Mouse (Mus musculus) G1E (cell line): Measurements from ENCODE around the gene Pex3.

Experiments
- CTCF ChIP-seq: IDR thresholded peaks from 2 replicates; pipeline ENCODE4 v1.5.1; 2012; ENCODE audit warnings: low read depth, low read length, inconsistent platforms, mixed read lengths
- GATA1 ChIP-seq: IDR thresholded peaks from 2 replicates; pipeline ENCODE4 v1.6.1; 2012; ENCODE audit warnings: borderline replicate concordance, low read length, inconsistent platforms, mixed read lengths
- POLR2AphosphoS5 ChIP-seq: IDR thresholded peaks from 2 replicates; pipeline ENCODE4 v1.6.1; 2012; ENCODE audit warnings: low read depth, low read length, inconsistent platforms; ENCODE audit not compliant: insufficient replicate concordance

DNA sequence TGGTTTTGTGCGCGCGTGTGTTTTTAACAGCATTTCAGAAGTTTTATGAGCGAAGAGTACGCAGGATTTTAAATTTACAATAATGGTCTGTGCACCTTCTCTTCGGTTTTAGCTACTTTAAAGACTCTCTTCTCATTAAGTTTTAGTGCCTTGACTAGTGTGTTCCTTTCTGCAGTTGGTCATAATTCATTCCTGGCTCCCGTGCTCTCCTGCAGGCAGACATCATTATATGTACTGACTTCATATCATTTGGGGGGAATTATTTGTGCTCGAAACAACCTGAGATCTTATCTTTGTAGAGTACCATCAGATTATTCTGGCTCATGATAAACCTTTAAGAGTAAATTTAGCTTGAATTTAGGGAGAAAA is 12.1 kb upstream of the Pex3 start:
- TF ChIP-seq CTCF (no peak), GATA1 (no peak), POLR2AphosphoS5 (no peak)
